Mouse (Mus musculus) embryonic facial prominence, embryonic 13.5 days (tissue): ENCODE results near the gene 4930426L09Rik. TPM values are rescaled to one million over a fixed set of nuclear protein-coding genes. Genes with fewer than 3 reads are reported as not detected.

ENCODE experiments used
- ATAC-seq: fragments of 200-750 bp; cut with Nextera tagmentation; 2 replicates; pipeline ENCODE4 v1.8.0; 2017; ENCODE audit warnings: low read depth; ENCODE audit not compliant: insufficient number of reproducible peaks, insufficient read depth, low FRiP score, low TSS enrichment
- H3K27ac ChIP-seq: fragments of 300-500 bp; sonication (generic); 2 replicates; pipeline ENCODE4 v1.5.1; 2015; ENCODE audit warnings: moderate library complexity, mild to moderate bottlenecking, inconsistent platforms
- H3K27me3 ChIP-seq: fragments of 300-500 bp; sonication (generic); 2 replicates; pipeline ENCODE4 v1.6.1; 2015; ENCODE audit warnings: mild to moderate bottlenecking, inconsistent platforms
- H3K36me3 ChIP-seq: fragments of 300-500 bp; sonication (generic); 2 replicates; pipeline ENCODE4 v1.6.1; 2015; ENCODE audit warnings: mild to moderate bottlenecking, inconsistent platforms
- H3K4me1 ChIP-seq: fragments of 300-500 bp; sonication (generic); 2 replicates; pipeline ENCODE4 v1.6.1; 2015; ENCODE audit warnings: inconsistent platforms
- H3K4me2 ChIP-seq: fragments of 300-500 bp; sonication (generic); 2 replicates; pipeline ENCODE4 v1.6.1; 2015; ENCODE audit warnings: moderate library complexity, mild to moderate bottlenecking, inconsistent platforms
- H3K4me3 ChIP-seq: fragments of 300-500 bp; sonication (generic); 2 replicates; pipeline ENCODE4 v1.5.1; 2015; ENCODE audit warnings: mild to moderate bottlenecking, inconsistent platforms
- H3K9ac ChIP-seq: fragments of 300-500 bp; sonication (generic); 2 replicates; pipeline ENCODE4 v1.6.1; 2015; ENCODE audit warnings: mild to moderate bottlenecking, inconsistent platforms
- H3K9me3 ChIP-seq: fragments of 300-500 bp; sonication (generic); 2 replicates; pipeline ENCODE4 v1.6.1; 2016; ENCODE audit warnings: inconsistent platforms
- WGBS: fragments of 180-500 bp; shearing (Covaris S2); methylation state at CpG from one replicate; pipeline ENCODE4 v1.1.7; 2015; ENCODE audit warnings: mixed read lengths; 5-methylcytosine and 5-hydroxymethylcytosine counted together
- polyA plus RNA-seq: library from polyadenylated mRNA; unstranded; fragments of >200 nt; fragmentation: Nextera tagmentation; extraction: Ambion mirVana; gene quantifications from 2 replicates; pipeline ENCODE4 v1.2.1, GENCODE M21; 2015

The 4930426L09Rik gene
- polyA plus RNA-seq, 1 experiment from 2014 or later = 0.28 TPM

- no peaks in the 10 kb centered on the region for H3K9me3 ChIP-seq
- no peak overlapping the region for H3K9ac ChIP-seq
- no peak overlapping the region for H3K4me2 ChIP-seq
- H3K4me1 ChIP-seq = peaks cover 14% of the 10 kb centered on the region
- no peak for ATAC-seq
- WGBS = 91% methylated on average over 6 of the region's 6 CpGs
- no peak overlapping the region for H3K27ac ChIP-seq
- H3K36me3 ChIP-seq = no peaks in the 10 kb centered on the region
- no peak overlapping the region for H3K4me3 ChIP-seq
- no peaks in the 10 kb centered on the region for H3K27me3 ChIP-seq
Measured at GRCm38 (mm10) chr2:18959008-18959407, 39.1 kb upstream of the 4930426L09Rik start.

- Histone ChIP-seq H3K4me1 (peaks cover 14% of the 10 kb centered on the region), H3K4me2 (no peak overlapping the region), H3K9me3 (no peaks in the 10 kb centered on the region), H3K9ac (no peak overlapping the region), H3K4me3 (no peak overlapping the region), H3K27ac (no peak overlapping the region), H3K27me3 (no peaks in the 10 kb centered on the region), H3K36me3 (no peaks in the 10 kb centered on the region)
- 84% methylated on average over 5 of the region's 5 CpGs for WGBS
- no peak for ATAC-seq
Measured at GRCm38 (mm10) chr2:18959558-18959957, 38.6 kb upstream of the 4930426L09Rik start.

GRCm38 (mm10) chr2:18960376-18960973 lies 37.7 kb upstream of the 4930426L09Rik start:
- Histone ChIP-seq H3K9me3 (no peaks in the 10 kb centered on the region), H3K27me3 (no peaks in the 10 kb centered on the region), H3K27ac (no peak overlapping the region), H3K4me1 (peaks cover 14% of the 10 kb centered on the region), H3K4me3 (no peak overlapping the region), H3K9ac (no peak overlapping the region), H3K4me2 (no peak overlapping the region), H3K36me3 (no peaks in the 10 kb centered on the region)
- 33% methylated on average over 7 of the region's 7 CpGs for WGBS
- no peak for ATAC-seq

- Histone ChIP-seq H3K4me1 (peaks cover 14% of the 10 kb centered on the region), H3K9ac (no peak overlapping the region), H3K9me3 (no peaks in the 10 kb centered on the region), H3K27me3 (no peaks in the 10 kb centered on the region), H3K4me2 (no peak overlapping the region), H3K4me3 (no peak overlapping the region), H3K36me3 (no peaks in the 10 kb centered on the region), H3K27ac (no peak overlapping the region)
- WGBS = 80% methylated on average over 3 of the region's 3 CpGs
- no peak for ATAC-seq
Measured at GRCm38 (mm10) chr2:18962502-18962901, 35.6 kb upstream of the 4930426L09Rik start.

GRCm38 (mm10) chr2:18963286-18964040 lies 34.7 kb upstream of the 4930426L09Rik start:
- peaks cover 14% of the 10 kb centered on the region for H3K4me1 ChIP-seq
- no peak overlapping the region for H3K27ac ChIP-seq
- WGBS = 69% methylated on average over 13 of the region's 13 CpGs
- no peak overlapping the region for H3K4me2 ChIP-seq
- H3K4me3 ChIP-seq = no peak overlapping the region
- no peak overlapping the region for H3K9ac ChIP-seq
- H3K36me3 ChIP-seq = no peaks in the 10 kb centered on the region
- no peaks in the 10 kb centered on the region for H3K9me3 ChIP-seq
- no peaks in the 10 kb centered on the region for H3K27me3 ChIP-seq
- no peak for ATAC-seq

GRCm38 (mm10) chr2:18965108-18965507 lies 33.0 kb upstream of the 4930426L09Rik start:
- H3K9me3 ChIP-seq = no peaks in the 10 kb centered on the region
- no peaks in the 10 kb centered on the region for H3K27me3 ChIP-seq
- H3K9ac ChIP-seq = no peak overlapping the region
- 57% methylated on average over 3 of the region's 3 CpGs for whole genome bisulfite sequencing
- no peak overlapping the region for H3K27ac ChIP-seq
- no peak overlapping the region for H3K4me2 ChIP-seq
- H3K36me3 ChIP-seq = no peaks in the 10 kb centered on the region
- H3K4me1 ChIP-seq = peaks cover 14% of the 10 kb centered on the region
- ATAC-seq = no peak
- H3K4me3 ChIP-seq = no peak overlapping the region

- Histone ChIP-seq H3K27ac (no peak overlapping the region), H3K9ac (no peak overlapping the region), H3K4me2 (no peak overlapping the region), H3K4me3 (no peak overlapping the region), H3K27me3 (no peaks in the 10 kb centered on the region), H3K9me3 (no peaks in the 10 kb centered on the region), H3K36me3 (no peaks in the 10 kb centered on the region), H3K4me1 (peaks cover 9% of the 10 kb centered on the region)
- ATAC-seq = no peak
- 94% methylated on average over 2 of the region's 2 CpGs for WGBS
Measured at GRCm38 (mm10) chr2:18965950-18966349, 32.2 kb upstream of the 4930426L09Rik start.

- no peak overlapping the region for H3K9ac ChIP-seq
- H3K4me2 ChIP-seq = no peak overlapping the region
- WGBS = 92% methylated on average over 5 of the region's 5 CpGs
- H3K36me3 ChIP-seq = no peaks in the 10 kb centered on the region
- H3K9me3 ChIP-seq = no peaks in the 10 kb centered on the region
- H3K4me1 ChIP-seq = peaks cover 9% of the 10 kb centered on the region
- H3K4me3 ChIP-seq = no peak overlapping the region
- H3K27me3 ChIP-seq = no peaks in the 10 kb centered on the region
- no peak overlapping the region for H3K27ac ChIP-seq
- no peak for ATAC-seq
Measured at GRCm38 (mm10) chr2:18966566-18966965, 31.6 kb upstream of the 4930426L09Rik start.

- WGBS = 86% methylated on average over 5 of the region's 5 CpGs
Measured at GRCm38 (mm10) chr2:18967451-18968063, 30.6 kb upstream of the 4930426L09Rik start.

GRCm38 (mm10) chr2:18969066-18969681 lies 29.0 kb upstream of the 4930426L09Rik start:
- Histone ChIP-seq H3K9ac (no peak overlapping the region), H3K36me3 (no peaks in the 10 kb centered on the region), H3K4me1 (no peaks in the 10 kb centered on the region), H3K4me3 (no peak overlapping the region), H3K27me3 (no peaks in the 10 kb centered on the region), H3K9me3 (peaks cover 6% of the 10 kb centered on the region), H3K27ac (no peak overlapping the region), H3K4me2 (no peak overlapping the region)
- ATAC-seq = no peak
- 86% methylated on average over 5 of the region's 5 CpGs for WGBS

More at GRCm38 (mm10) chr2:18967451-18968063, 30.6 kb upstream of the 4930426L09Rik start:
- no peaks in the 10 kb centered on the region for H3K36me3 ChIP-seq
- no peak for ATAC-seq
- H3K4me3 ChIP-seq = no peak overlapping the region
- H3K4me1 ChIP-seq = peaks cover 9% of the 10 kb centered on the region
- no peak overlapping the region for H3K4me2 ChIP-seq
- H3K9me3 ChIP-seq = peaks cover 1% of the 10 kb centered on the region; the same call in 1 of the 2 replicates
- H3K27ac ChIP-seq = no peak overlapping the region
- H3K9ac ChIP-seq = no peak overlapping the region
- no peaks in the 10 kb centered on the region for H3K27me3 ChIP-seq

GRCm38 (mm10) chr2:18970461-18970860 lies 27.7 kb upstream of the 4930426L09Rik start:
- no peaks in the 10 kb centered on the region for H3K36me3 ChIP-seq
- no peaks in the 10 kb centered on the region for H3K27me3 ChIP-seq
- ATAC-seq = no peak
- H3K4me3 ChIP-seq = no peak overlapping the region
- 77% methylated on average over 2 of the region's 2 CpGs for WGBS
- no peak overlapping the region for H3K27ac ChIP-seq
- H3K9ac ChIP-seq = no peak overlapping the region
- H3K9me3 ChIP-seq = peaks cover 6% of the 10 kb centered on the region
- no peak overlapping the region for H3K4me2 ChIP-seq
- 0 out of 2 replicates have a peak, but pooled peaks cover 4% of the 10 kb centered on the region for H3K4me1 ChIP-seq
